Mouse (Mus musculus) ES-E14 (cell line): Measurements from ENCODE around the gene Stat6. TPM values are rescaled to one million over a fixed set of nuclear protein-coding genes. Genes with fewer than 3 reads are reported as not detected.
A peak's percentile ranks its signal among the peaks of the same experiment; 100 is the strongest.

Experiments
- DNase-seq: peaks from one replicate; pipeline ENCODE4 v3.0.0-alpha.2; 2013; ENCODE audit warnings: low read depth, low spot score
- H3K27ac ChIP-seq: 2 replicates; pipeline ENCODE4 v1.5.1; 2012; ENCODE audit warnings: low read depth, mild to moderate bottlenecking, low read length, moderate library complexity, mixed read lengths; ENCODE audit not compliant: poor library complexity, insufficient read depth, severe bottlenecking
- H3K36me3 ChIP-seq: 2 replicates; pipeline ENCODE4 v1.6.1; 2012; ENCODE audit warnings: mild to moderate bottlenecking, low read length, moderate library complexity, mixed read lengths; ENCODE audit not compliant: control insufficient read depth, poor library complexity, insufficient read depth, severe bottlenecking
- H3K4me1 ChIP-seq, 2 experiments: fragments of 150-350 bp in 1 of 2; sonication (generic) in 1 of 2; 2 replicates each; pipeline ENCODE4 v1.6.1; 2012; ENCODE audit warnings: low read length in 2 of 2, mild to moderate bottlenecking in 1 of 2, mixed read lengths in 1 of 2; ENCODE audit not compliant: control insufficient read depth in 2 of 2, insufficient read depth in 2 of 2, poor library complexity in 1 of 2
- H3K4me3 ChIP-seq, 2 experiments: fragments of 150-350 bp in 1 of 2; sonication (generic) in 1 of 2; 2 replicates each; pipeline ENCODE4 v1.5.1; 2012; ENCODE audit warnings: low read length in 2 of 2, low read depth in 1 of 2, mild to moderate bottlenecking in 1 of 2, mixed read lengths in 1 of 2; ENCODE audit not compliant: insufficient read depth in 1 of 2, poor library complexity in 1 of 2, severe bottlenecking in 1 of 2
- H3K9ac ChIP-seq: 2 replicates; pipeline ENCODE4 v1.6.1; 2012; ENCODE audit warnings: low read depth, mild to moderate bottlenecking, low read length, mixed read lengths; ENCODE audit not compliant: poor library complexity, insufficient read depth, severe bottlenecking
- H3K9me3 ChIP-seq: fragments of 150-350 bp; sonication (generic); 2 replicates; pipeline ENCODE4 v1.6.1; 2012; ENCODE audit warnings: low read depth, mild to moderate bottlenecking, low read length; ENCODE audit not compliant: control insufficient read depth, insufficient read depth
- CHD2 ChIP-seq: IDR thresholded peaks from 2 replicates; pipeline ENCODE4 v1.6.1; 2014; ENCODE audit warnings: mild to moderate bottlenecking, low read depth, low read length, inconsistent platforms
- HCFC1 ChIP-seq: IDR thresholded peaks from 2 replicates; pipeline ENCODE4 v1.6.1; 2012; ENCODE audit warnings: low read length, inconsistent platforms, borderline replicate concordance; ENCODE audit not compliant: insufficient read depth
- MAFK ChIP-seq: IDR thresholded peaks from 2 replicates; pipeline ENCODE4 v1.6.1; 2014; ENCODE audit warnings: mild to moderate bottlenecking, low read depth, low read length, inconsistent platforms; ENCODE audit not compliant: insufficient read depth
- ZC3H11A ChIP-seq: IDR thresholded peaks from 2 replicates; pipeline ENCODE4 v1.6.1; 2012; ENCODE audit warnings: low read depth, mild to moderate bottlenecking, inconsistent platforms, low read length, borderline replicate concordance
- ZNF384 ChIP-seq: IDR thresholded peaks from 2 replicates; pipeline ENCODE4 v1.6.1; 2012; ENCODE audit warnings: low read depth, low read length, inconsistent platforms
- in situ Hi-C, 2 experiments: fragments of 600-800 bp; cut with MboI; formaldehyde crosslinking; loops; one replicate each; pipeline ENCODE4 v1.15.1; 2025; ENCODE audit warnings: low sequenced_read_pairs in 2 of 2, inconsistent platforms in 1 of 2; ENCODE audit not compliant: unreplicated experiment in 2 of 2
- total RNA-seq: library from RNA; depleted of rRNA; stranded (reverse); fragments of 300-350 nt; gene quantifications from 2 replicates; pipeline ENCODE4 v1.2.3, GENCODE M21; 2012; rRNA removed

Stat6 gene
- total RNA-seq: 18.6 and 26.0 TPM in 2 replicates

DNA sequence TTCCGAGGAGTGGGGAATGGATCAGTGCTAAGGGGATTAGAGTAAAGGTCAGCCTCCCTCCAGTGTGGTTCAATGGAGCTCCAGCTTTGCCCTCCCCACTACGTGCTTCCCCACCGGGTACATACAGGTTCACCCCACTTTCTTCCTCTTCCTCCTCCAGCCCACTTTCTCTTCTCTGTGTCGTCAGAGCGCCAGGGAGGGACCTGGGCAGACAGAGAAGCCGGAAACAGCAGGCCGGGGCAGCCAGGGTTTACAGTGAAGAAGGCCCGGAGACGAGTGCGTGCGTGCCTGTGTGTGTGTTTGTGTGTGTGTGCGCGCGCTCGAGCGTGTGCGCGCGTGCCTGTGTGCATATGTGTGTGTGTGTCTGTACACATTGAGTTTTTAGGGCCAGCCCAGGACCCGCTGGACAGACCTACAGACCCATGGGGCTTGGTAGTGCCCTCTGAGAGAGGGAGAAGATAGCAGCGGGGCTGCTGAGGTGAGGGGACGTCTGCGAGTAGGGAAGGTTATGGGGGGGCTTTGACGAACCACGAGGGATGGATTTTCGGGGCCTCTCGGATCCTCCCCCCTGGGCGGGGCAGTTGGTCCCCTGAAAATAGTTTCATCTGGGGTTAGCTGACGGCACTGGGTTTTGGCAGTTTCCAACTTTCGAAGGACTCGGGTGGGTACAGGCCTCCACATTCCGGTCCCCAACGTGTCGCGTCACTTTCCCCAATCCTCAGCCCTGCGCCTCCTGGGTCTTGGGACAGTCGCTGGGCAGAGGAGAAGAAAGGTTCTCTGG, at the start of gene Stat6:
Stat6 (plus strand) TSS at position 215 of the 781 bp plus-strand sequence.
- Histone ChIP-seq H3K4me3 (peak within 1 kb of the TSS; percentile 70 to 80), H3K9me3 (no peaks in the 10 kb centered on the region), H3K36me3 (no peaks in the 10 kb centered on the region), H3K27ac (no peak within 1 kb of the TSS), H3K9ac (peak within 1 kb of the TSS; percentile 59), H3K4me1 (peaks cover 0 to 14% of the 10 kb centered on the region in 2 experiments; a peak in 2 of 4 replicates)
- DNase-seq: no peak
- TF ChIP-seq HCFC1 (no peak), CHD2 (no peak), ZNF384 (no peak), MAFK (no peak), ZC3H11A (no peak)
- in situ Hi-C loops: no loop called here

DNA sequence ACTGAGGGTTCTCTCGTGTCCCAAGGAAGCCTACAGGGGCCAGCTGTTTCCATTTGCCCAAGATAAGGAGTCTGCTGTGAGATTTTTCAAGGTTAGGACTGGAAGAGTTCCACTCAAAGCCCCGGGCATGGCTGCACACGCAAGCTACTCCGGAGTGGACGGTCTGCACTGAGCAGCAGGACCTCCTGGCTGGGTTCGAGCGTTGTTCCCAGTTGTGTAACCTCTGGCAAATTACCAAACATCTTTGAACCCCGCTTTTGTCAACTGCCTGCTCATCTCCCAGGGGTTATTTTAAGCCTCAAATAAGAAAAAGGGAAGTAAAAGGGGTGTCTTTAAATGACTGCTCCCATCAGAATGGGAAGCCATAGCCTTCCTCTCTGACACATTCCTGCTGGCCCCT, 48.4 kb upstream of the Stat6 start:
- no peak for TF ChIP-seq HCFC1
- TF ChIP-seq MAFK: no peak
- TF ChIP-seq ZC3H11A: no peak
- no peak for TF ChIP-seq ZNF384
- no peak for TF ChIP-seq CHD2
- in situ Hi-C loops: no loop called here
- Histone ChIP-seq H3K36me3 (no peaks in the 10 kb centered on the region), H3K9ac (no peak overlapping the region), H3K4me1 (peaks cover 15 to 40% of the 10 kb centered on the region in 2 experiments), H3K9me3 (no peaks in the 10 kb centered on the region), H3K4me3 (no peak overlapping the region), H3K27ac (no peak overlapping the region)
- no peak for DNase-seq

DNA sequence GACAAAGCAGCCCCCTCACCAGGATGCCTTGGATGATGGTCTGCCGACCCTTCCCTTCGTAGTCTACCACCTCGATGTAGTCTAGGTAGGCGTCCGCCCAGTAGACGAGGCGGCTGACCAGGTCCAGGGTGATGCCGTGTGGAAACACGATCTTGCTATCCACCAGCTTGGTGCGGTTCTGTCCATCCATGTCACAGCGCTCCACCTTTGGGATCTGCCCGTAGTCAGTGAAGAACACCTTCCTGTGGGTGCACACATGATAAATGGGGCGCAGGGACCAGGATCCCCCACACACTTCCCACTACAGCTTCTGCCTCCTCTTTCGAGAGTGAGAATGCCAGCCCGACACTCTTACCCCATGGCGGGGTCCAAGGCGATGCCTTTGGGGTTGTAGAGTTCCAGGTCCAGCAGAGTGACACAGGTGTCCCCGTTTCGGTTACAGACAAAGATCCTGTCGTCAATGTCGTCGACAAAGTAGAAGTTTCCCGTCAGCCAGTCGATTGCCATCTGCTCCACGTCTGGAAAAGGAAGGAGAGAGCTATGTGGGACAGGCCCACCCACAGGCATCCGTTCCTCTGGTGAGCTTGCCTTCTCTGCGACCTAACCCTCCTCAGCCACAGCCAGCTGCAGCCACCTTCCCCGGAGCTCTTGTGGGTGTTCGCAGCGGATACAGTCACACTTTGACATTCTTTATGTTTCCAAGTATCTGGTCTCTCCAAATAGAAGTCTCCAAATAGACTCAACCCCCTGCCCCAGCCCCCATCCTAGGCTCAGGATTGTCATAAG, 47.7 kb upstream of the Stat6 start:
- H3K27ac ChIP-seq: no peak overlapping the region
- no peaks in the 10 kb centered on the region for H3K9me3 ChIP-seq
- H3K4me3 ChIP-seq: peak overlapping the region in 1 of 2 experiments; percentile 40; a peak in 2 of 4 replicates
- no peak for TF ChIP-seq MAFK
- TF ChIP-seq ZC3H11A: no peak
- TF ChIP-seq CHD2: no peak
- no peak for TF ChIP-seq ZNF384
- no peak for TF ChIP-seq HCFC1
- H3K36me3 ChIP-seq: no peaks in the 10 kb centered on the region
- no peak overlapping the region for H3K9ac ChIP-seq
- peaks cover 15 to 33% of the 10 kb centered on the region in 2 experiments for H3K4me1 ChIP-seq
- no peak for DNase-seq
- in situ Hi-C loops: no loop called here

DNA sequence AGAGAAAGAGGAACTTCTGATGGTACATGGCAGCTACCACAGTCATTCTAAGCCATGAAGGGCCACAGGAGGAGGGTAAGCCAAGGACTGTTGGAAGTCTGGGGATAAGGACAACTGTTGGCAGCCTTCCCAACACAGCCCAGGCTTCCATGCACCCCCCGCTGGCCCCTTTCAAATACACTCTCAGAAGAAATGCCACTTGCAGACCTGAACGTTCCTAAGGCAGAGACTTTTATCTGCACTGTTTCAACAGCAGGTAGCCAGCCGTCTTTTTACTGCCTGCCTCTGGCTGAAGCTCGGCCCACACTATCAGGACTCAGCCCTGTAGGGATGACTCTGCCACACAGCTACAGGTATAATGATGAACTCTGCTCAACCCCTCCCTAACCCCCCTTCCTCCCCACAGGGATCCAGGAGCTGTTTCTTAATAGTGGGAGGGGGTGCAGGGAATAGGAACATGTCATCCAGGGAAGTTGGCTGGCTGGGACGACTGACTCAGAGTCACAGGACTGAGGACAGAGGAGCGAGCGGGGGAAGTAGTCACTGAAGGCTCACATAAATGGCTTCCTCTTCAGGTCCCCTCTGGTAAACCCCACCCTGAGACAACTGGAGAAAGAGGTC, 46.4 kb upstream of the Stat6 start:
- no peak for TF ChIP-seq HCFC1
- Histone ChIP-seq H3K27ac (no peak overlapping the region), H3K4me1 (peaks cover 9 to 23% of the 10 kb centered on the region in 2 experiments), H3K36me3 (no peaks in the 10 kb centered on the region), H3K9me3 (no peaks in the 10 kb centered on the region), H3K9ac (no peak overlapping the region), H3K4me3 (no peak overlapping the region)
- DNase-seq: no peak
- in situ Hi-C loops: no loop called here
